Mouse (Mus musculus) retina, postnatal 1 day (tissue): ENCODE measurements around the gene Lpar2.

Source experiments
- DNase-seq: peaks from one replicate; pipeline ENCODE4 v3.0.0-alpha.2; 2012

Gene Lpar2

DNA sequence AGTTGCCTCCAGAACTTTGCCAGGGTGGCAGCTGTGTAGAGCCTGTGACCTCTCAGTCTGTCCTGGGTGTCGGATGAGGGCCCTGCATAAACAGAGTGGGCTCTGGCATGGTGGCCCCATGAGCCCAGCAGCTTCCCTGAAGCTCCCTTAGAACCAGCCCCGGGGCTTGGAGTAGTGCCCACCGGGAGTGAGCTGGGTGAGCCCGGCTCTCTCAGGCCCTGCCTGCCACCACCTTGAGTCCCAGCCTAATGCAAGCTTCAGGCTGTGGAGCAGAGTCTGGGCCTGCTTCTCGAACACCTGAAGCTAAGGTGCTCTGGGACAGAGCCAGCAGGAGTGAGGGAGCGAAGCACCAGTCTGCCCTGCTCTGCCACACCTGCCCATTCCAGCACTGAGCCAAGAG, 48.7 kb downstream of the Lpar2 start:
- DNase-seq: no peak

DNA sequence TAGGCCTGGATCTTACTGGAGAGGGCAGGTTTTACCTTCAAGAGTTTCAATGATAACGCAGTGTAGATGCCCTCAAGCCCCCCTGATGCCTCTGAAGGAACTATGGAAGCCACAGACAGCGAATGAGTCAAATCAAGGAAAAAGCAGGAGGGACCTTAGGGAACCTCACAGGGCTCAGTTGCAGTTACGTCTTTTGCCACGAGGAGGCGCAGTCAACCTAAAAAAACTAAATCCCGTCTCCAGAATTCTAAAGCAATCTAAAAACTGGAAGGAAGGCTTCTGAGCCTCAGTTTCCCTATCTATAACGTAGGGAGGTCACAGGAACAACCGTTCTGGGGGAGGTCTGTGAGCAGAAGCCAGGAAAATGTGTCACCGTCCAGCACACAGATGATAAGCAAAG, 51.9 kb downstream of the Lpar2 start:
- DNase-seq: peak; percentile 70

DNA sequence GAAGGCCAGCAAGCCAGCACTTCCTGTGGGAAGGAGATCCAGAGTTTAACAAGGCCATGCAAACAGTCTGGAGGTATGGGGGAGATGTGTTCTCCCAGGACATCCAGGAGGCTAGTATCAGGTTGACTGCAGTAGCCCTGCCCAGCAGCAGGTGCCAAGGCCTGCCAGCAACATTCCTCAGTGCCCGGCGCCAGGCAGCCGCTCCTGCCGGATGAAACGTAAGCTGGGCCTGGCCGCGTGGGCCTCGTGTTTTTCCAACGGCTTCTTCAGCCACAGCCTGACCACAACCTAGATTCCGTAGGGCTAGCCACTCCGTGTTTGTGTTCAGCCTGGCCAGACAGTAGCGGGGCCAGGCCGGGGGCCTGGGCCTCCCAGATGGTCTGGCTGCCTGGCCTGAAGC, 52.4 kb downstream of the Lpar2 start:
- no peak for DNase-seq

DNA sequence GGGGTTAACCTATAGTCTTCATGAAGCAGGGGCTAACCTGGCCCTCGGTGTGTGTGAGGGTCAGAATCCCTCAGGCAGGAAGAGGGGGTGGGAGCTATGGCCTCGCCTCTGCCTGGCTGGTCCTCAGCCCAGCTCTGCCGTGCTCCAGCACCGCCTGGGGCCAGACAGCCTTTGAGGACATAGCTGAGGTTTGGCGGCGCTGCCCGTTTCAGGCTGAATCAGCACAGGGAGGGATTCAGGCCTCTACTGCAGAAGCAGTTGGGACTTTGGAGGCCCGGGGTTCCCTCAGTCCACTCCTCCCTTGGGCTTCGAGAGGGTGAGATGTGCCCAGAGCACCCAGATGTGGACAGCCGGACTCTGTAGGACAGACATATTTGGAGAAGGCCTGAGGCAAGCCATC, 53.9 kb downstream of the Lpar2 start:
- no peak for DNase-seq

DNA sequence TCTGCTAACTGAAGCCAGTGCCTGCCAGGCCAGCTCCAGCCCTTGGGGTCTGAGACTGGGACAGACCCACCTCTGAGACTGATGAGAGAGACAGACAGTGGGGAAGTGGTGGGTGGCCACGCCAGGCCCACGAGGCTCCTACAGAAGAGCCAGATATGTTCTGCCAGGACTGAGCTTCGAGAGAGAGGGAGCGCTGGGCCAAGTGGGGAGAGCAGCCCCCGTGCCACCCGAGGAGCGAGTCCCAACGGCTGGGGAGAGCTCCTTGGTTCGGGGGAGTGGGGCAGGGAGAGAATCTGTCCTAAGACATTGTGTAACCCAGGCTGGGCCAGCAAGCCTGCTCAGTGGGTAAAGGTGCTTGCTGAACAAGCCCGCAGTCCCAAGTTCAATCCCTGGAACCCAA, 54.7 kb downstream of the Lpar2 start:
- DNase-seq: no peak

DNA sequence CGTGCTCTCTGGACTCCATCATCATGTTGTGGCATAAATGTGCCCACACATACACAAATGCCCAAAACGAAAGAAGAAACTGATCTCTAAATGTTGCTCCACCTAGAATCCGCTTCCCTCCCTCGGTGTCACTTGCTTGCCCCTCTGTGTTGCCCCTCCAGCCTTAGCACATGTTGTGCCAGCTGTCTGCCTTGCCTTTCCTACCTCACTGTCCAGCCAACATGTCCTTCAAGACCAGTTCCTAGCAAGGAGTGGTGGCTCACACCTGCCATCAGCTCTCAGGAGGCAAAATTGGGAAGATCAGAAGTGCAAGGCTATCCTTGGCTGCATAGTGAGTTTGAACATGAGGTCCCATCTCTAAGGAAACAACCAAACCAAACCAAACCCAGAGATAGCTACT, 55.2 kb downstream of the Lpar2 start:
- no peak for DNase-seq

DNA sequence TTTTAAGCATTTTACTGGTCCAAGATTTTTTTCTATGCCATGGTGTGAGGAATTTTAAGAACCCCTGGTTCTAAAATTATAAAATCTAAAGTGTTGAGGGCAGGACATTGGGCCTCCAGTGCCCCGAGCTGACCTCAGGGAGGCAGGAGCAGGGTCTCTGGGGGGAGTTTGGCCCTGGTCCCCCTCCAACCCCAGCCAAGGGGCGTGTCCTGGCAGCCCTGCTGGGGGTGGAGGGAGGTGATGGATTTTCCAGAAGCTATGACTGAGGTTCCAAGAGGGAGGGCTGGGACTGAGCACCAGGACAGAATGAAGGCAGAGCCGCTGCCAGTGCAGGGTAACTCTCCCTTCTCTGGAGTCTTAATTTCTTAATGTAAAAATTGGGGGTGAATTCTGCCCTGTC, 55.8 kb downstream of the Lpar2 start:
- DNase-seq: no peak

DNA sequence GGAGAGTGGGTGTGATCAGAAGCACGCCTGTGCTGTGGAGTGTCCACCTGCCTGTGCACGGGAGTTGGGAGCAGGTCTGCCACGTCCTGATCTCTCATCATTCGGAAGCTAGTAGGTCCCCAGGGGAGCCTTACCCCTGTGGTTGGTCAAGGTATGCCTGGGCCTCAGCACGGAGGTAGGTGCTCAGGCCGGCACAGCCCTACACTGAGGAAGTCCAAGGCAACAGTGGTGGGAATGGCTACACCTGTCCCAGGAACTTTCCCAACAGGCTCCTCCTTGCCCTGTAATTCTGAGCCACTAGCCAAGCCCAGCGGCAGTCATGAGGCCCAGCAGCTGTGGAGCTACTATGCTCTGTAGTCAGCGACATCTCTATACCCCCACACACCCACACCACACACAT, 57.4 kb downstream of the Lpar2 start:
- DNase-seq: no peak
